Mouse (Mus musculus): ENCODE results near the gene A630095N17Rik. TPM values are rescaled to one million over a fixed set of nuclear protein-coding genes. Genes with fewer than 3 reads are reported as not detected.
A peak's percentile ranks its signal among the peaks of the same experiment; 100 is the strongest.

The A630095N17Rik gene
- total and polyA plus RNA-seq, 2 experiments from 2014 or later: not detected

DNA sequence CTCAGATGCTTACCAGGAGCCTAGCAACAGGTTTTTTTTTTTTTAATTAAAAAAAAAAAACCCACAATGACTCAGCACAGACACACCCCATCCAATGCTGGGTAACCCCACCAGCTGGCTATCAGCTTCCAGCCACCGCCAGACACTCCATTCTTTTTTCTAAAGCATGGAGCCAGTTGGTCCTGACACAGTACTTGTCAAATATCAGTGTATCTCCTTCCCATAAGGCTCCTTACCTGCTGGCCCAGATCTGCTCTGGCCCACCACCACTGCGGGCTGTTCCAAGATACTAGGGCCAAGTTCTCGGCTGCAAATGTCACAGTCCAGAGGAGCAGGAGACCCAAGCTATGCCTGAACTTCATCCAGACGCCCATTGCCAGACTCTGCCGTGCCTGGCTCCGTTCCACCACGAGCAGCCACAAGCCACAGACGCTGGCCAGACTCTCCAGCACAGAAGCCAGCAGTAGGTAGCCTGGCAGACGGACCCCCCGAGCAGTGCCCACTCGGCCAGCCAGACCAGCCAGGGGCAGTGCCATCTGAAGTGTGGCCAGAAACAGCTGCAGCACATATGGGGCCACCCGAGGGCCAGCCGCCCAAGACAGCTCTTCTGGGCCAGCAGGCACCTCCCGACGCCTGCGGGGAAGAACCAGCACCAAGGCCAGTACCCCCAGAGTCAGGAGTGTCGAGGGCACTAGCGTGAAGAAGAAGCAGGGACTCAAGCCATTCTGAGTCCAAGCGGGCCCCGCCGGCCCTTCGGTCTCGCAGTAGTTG, 52.4 kb downstream of the A630095N17Rik start:
- 6% methylated on average over 23 of the region's 23 CpGs for WGBS
- Histone ChIP-seq H3K36me3 (replicated peaks; ENCODE audit: control insufficient read depth, insufficient read depth, low read length) (peaks cover 47% of the 10 kb centered on the region), H3K27me3 (ENCODE audit: control insufficient read depth, insufficient read depth, low read length) (no peaks in the 10 kb centered on the region), H3K9ac (replicated peaks; ENCODE audit: low read depth, low read length) (peak overlapping the region; percentile 27), H3K4me1 (ENCODE audit: control insufficient read depth, insufficient read depth) (peaks cover 9% of the 10 kb centered on the region; the same call in 1 of the 2 replicates), H3K9me3 (replicated peaks; ENCODE audit: control insufficient read depth, low read length) (no peaks in the 10 kb centered on the region), H3K4me2 (ENCODE audit: low read depth, low read length) (peak overlapping the region; percentile 90), H3K27ac (ENCODE audit: low read depth) (0 out of 2 replicates have a peak overlapping the region, but pooled peaks have one; percentile 8), H3K4me3 (ENCODE audit: low read depth, low read length) (peak overlapping the region; percentile 55)
- ATAC-seq (ENCODE audit: insufficient read depth, low read depth) (peak; percentile 44), DNase-seq (ENCODE audit: low spot score) (peak; percentile 23)
- no peak for TF ChIP-seq EP300 (IDR thresholded peaks at IDR 0.05; ENCODE audit: low read depth)
- TF ChIP-seq CTCF (IDR thresholded peaks at IDR 0.05; ENCODE audit: low read depth): no peak

Small RNA genes lying within 50 kb of the gene (microRNA-seq; reads per million reads assigned to microRNA genes)
- gene Gm27943: not detected

Other genes with a start within 250 kb of the A630095N17Rik start
- 1.2 and 8.4 TPM in 2 replicates for gene Nhej1, start 106.9 kb downstream of the A630095N17Rik start, total RNA-seq (2014; rRNA removed; ENCODE audit: low replicate concordance)
- 6.1 TPM in 2 replicates for gene Nhej1, start 106.9 kb downstream of the A630095N17Rik start, polyA plus RNA-seq (2015; fragmentation: Nextera tagmentation; extraction: Ambion mirVana)
- 0.73 and 4.0 TPM in 2 replicates for gene Slc23a3, start 98.2 kb downstream of the A630095N17Rik start, total RNA-seq (2014; rRNA removed; ENCODE audit: low replicate concordance)
- gene Slc23a3, start 98.2 kb downstream of the A630095N17Rik start, polyA plus RNA-seq (2015; fragmentation: Nextera tagmentation; extraction: Ambion mirVana): 1.3 and 2.1 TPM in 2 replicates
- gene Cnppd1, start 89.4 kb downstream of the A630095N17Rik start, total RNA-seq (2014; rRNA removed; ENCODE audit: low replicate concordance): 66.7 and 83.6 TPM in 2 replicates
- gene Cnppd1, start 89.4 kb downstream of the A630095N17Rik start, polyA plus RNA-seq (2015; fragmentation: Nextera tagmentation; extraction: Ambion mirVana): 30.2 and 31.2 TPM in 2 replicates
- gene Retreg2, start 89.3 kb downstream of the A630095N17Rik start, total RNA-seq (2014; rRNA removed; ENCODE audit: low replicate concordance): 49.7 and 50.9 TPM in 2 replicates
- gene Retreg2, start 89.3 kb downstream of the A630095N17Rik start, polyA plus RNA-seq (2015; fragmentation: Nextera tagmentation; extraction: Ambion mirVana): 19.4 and 23.7 TPM in 2 replicates
- 33.1 and 67.1 TPM in 2 replicates for gene Zfand2b, start 63.5 kb downstream of the A630095N17Rik start, total RNA-seq (2014; rRNA removed; ENCODE audit: low replicate concordance)
- 26.1 and 28.7 TPM in 2 replicates for gene Zfand2b, start 63.5 kb downstream of the A630095N17Rik start, polyA plus RNA-seq (2015; fragmentation: Nextera tagmentation; extraction: Ambion mirVana)
- 22.0 and 36.0 TPM in 2 replicates for gene Abcb6, start 51.7 kb downstream of the A630095N17Rik start, total RNA-seq (2014; rRNA removed; ENCODE audit: low replicate concordance)
- 15.9 and 17.6 TPM in 2 replicates for gene Abcb6, start 51.7 kb downstream of the A630095N17Rik start, polyA plus RNA-seq (2015; fragmentation: Nextera tagmentation; extraction: Ambion mirVana)
- gene Ankzf1, start 40.0 kb downstream of the A630095N17Rik start, total RNA-seq (2014; rRNA removed; ENCODE audit: low replicate concordance): 19.4 and 20.6 TPM in 2 replicates
- 11.6 and 14.5 TPM in 2 replicates for gene Ankzf1, start 40.0 kb downstream of the A630095N17Rik start, polyA plus RNA-seq (2015; fragmentation: Nextera tagmentation; extraction: Ambion mirVana)
- 64.2 and 99.6 TPM in 2 replicates for gene Atg9a, start 39.9 kb downstream of the A630095N17Rik start, total RNA-seq (2014; rRNA removed; ENCODE audit: low replicate concordance)
- 28.5 and 29.6 TPM in 2 replicates for gene Atg9a, start 39.9 kb downstream of the A630095N17Rik start, polyA plus RNA-seq (2015; fragmentation: Nextera tagmentation; extraction: Ambion mirVana)
- 9.8 and 11.3 TPM in 2 replicates for gene Glb1l, start 21.3 kb downstream of the A630095N17Rik start, total RNA-seq (2014; rRNA removed; ENCODE audit: low replicate concordance)
- gene Glb1l, start 21.3 kb downstream of the A630095N17Rik start, polyA plus RNA-seq (2015; fragmentation: Nextera tagmentation; extraction: Ambion mirVana): 3.6 and 3.8 TPM in 2 replicates
- 75.9 and 90.1 TPM in 2 replicates for gene Stk16, start 21.3 kb downstream of the A630095N17Rik start, total RNA-seq (2014; rRNA removed; ENCODE audit: low replicate concordance)
- 57.4 and 62.5 TPM in 2 replicates for gene Stk16, start 21.3 kb downstream of the A630095N17Rik start, polyA plus RNA-seq (2015; fragmentation: Nextera tagmentation; extraction: Ambion mirVana)
- gene Tuba4a, start 12.2 kb downstream of the A630095N17Rik start, total RNA-seq (2014; rRNA removed; ENCODE audit: low replicate concordance): 179 and 227 TPM in 2 replicates
- 114 and 142 TPM in 2 replicates for gene Tuba4a, start 12.2 kb downstream of the A630095N17Rik start, polyA plus RNA-seq (2015; fragmentation: Nextera tagmentation; extraction: Ambion mirVana)
- 25.1 and 35.0 TPM in 2 replicates for gene Dnajb2, start 4.3 kb upstream of the A630095N17Rik start, total RNA-seq (2014; rRNA removed; ENCODE audit: low replicate concordance)
- 34.9 and 36.7 TPM in 2 replicates for gene Dnajb2, start 4.3 kb upstream of the A630095N17Rik start, polyA plus RNA-seq (2015; fragmentation: Nextera tagmentation; extraction: Ambion mirVana)
- gene Ptprn, start 32.4 kb upstream of the A630095N17Rik start, total RNA-seq (2014; rRNA removed; ENCODE audit: low replicate concordance): 0.04 and 0.15 TPM in 2 replicates
- 0.16 and 0.26 TPM in 2 replicates for gene Ptprn, start 32.4 kb upstream of the A630095N17Rik start, polyA plus RNA-seq (2015; fragmentation: Nextera tagmentation; extraction: Ambion mirVana)
- gene Resp18, start 46.3 kb upstream of the A630095N17Rik start, total RNA-seq (2014; rRNA removed; ENCODE audit: low replicate concordance): not detected in 2 replicates
- gene Resp18, start 46.3 kb upstream of the A630095N17Rik start, polyA plus RNA-seq (2015; fragmentation: Nextera tagmentation; extraction: Ambion mirVana): 0.48 TPM in 1 of 2 replicates, not detected in the other
- 202 and 236 TPM in 2 replicates for gene Dnpep, start 85.9 kb upstream of the A630095N17Rik start, total RNA-seq (2014; rRNA removed; ENCODE audit: low replicate concordance)
- gene Dnpep, start 85.9 kb upstream of the A630095N17Rik start, polyA plus RNA-seq (2015; fragmentation: Nextera tagmentation; extraction: Ambion mirVana): 147 TPM in 2 replicates
- 983 and 1,187 TPM in 2 replicates for gene Des, start 128.2 kb upstream of the A630095N17Rik start, total RNA-seq (2014; rRNA removed; ENCODE audit: low replicate concordance)
- gene Des, start 128.2 kb upstream of the A630095N17Rik start, polyA plus RNA-seq (2015; fragmentation: Nextera tagmentation; extraction: Ambion mirVana): 601 and 639 TPM in 2 replicates
- gene Speg, start 143.2 kb upstream of the A630095N17Rik start, total RNA-seq (2014; rRNA removed; ENCODE audit: low replicate concordance): 95.0 and 105 TPM in 2 replicates
- gene Speg, start 143.2 kb upstream of the A630095N17Rik start, polyA plus RNA-seq (2015; fragmentation: Nextera tagmentation; extraction: Ambion mirVana): 26.8 and 30.2 TPM in 2 replicates
- 74.7 and 85.2 TPM in 2 replicates for gene Gmppa, start 203.8 kb upstream of the A630095N17Rik start, total RNA-seq (2014; rRNA removed; ENCODE audit: low replicate concordance)
- gene Gmppa, start 203.8 kb upstream of the A630095N17Rik start, polyA plus RNA-seq (2015; fragmentation: Nextera tagmentation; extraction: Ambion mirVana): 47.4 and 55.9 TPM in 2 replicates
- not detected in 2 replicates for gene Asic4, start 218.3 kb upstream of the A630095N17Rik start, total RNA-seq (2014; rRNA removed; ENCODE audit: low replicate concordance)
- gene Asic4, start 218.3 kb upstream of the A630095N17Rik start, polyA plus RNA-seq (2015; fragmentation: Nextera tagmentation; extraction: Ambion mirVana): 0.04 and 0.07 TPM in 2 replicates
- 47.7 and 53.3 TPM in 2 replicates for gene Chpf, start 247.2 kb upstream of the A630095N17Rik start, total RNA-seq (2014; rRNA removed; ENCODE audit: low replicate concordance)
- 19.1 and 19.3 TPM in 2 replicates for gene Chpf, start 247.2 kb upstream of the A630095N17Rik start, polyA plus RNA-seq (2015; fragmentation: Nextera tagmentation; extraction: Ambion mirVana)
- gene Tmem198, start 247.4 kb upstream of the A630095N17Rik start, total RNA-seq (2014; rRNA removed; ENCODE audit: low replicate concordance): not detected in 2 replicates
- 0.61 and 0.81 TPM in 2 replicates for gene Tmem198, start 247.4 kb upstream of the A630095N17Rik start, polyA plus RNA-seq (2015; fragmentation: Nextera tagmentation; extraction: Ambion mirVana)

Data from heart, postnatal 0 days (tissue).